Mouse (Mus musculus) erythroblast, embryonic 14.5 days (primary cell): Measurements from ENCODE around the gene AI464131.

Source experiments
- GATA1 ChIP-seq: IDR thresholded peaks from 2 replicates; pipeline ENCODE4 v1.6.1; 2012; ENCODE audit warnings: low read length, inconsistent platforms, mixed read lengths
- TAL1 ChIP-seq: IDR thresholded peaks from 3 replicates; pipeline ENCODE4 v1.6.1; 2012; ENCODE audit warnings: low read length, inconsistent platforms, mixed read lengths

DNA sequence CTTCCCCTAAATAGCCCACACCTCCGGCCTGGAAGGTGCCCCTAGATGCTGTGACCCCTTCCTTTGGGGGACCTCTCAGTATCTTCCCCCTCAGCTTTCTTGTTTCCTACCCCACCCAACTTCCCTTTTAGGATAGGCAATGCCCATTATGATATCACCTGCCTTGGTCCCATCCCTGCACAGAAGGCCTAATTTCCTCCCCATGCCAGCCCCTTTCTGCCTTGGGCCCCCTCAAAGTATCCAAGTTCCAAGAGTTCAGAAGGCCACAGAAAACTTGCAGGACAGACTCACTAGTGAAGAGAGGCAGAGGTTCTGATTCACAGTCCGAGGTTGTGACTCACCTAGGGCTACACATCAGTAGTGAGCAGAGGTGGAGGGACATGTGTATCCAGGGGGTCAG lies 14.4 kb upstream of the AI464131 start, which contains the start of gene 1110017D15Rik:
- no peak for TF ChIP-seq GATA1
- TF ChIP-seq TAL1: no peak
